Mouse (Mus musculus) liver, embryonic 13.5 days (tissue): ENCODE measurements at regions not wholly inside any gene's neighbourhood (a gene's known extent, or its start where the extent isn't known, plus 50 kb on each side); places are given as distances from the start of the nearest gene placed in this dataset.

Experiments used
- ATAC-seq: fragments of 200-750 bp; cut with Nextera tagmentation; 2 replicates; pipeline ENCODE4 v1.8.0; 2017; ENCODE audit warnings: low read depth, mild to moderate bottlenecking, moderate number of reproducible peaks, moderate library complexity
- DNase-seq: peaks from one replicate; pipeline ENCODE4 v3.0.0; 2022
- H3K27ac ChIP-seq: fragments of 300-500 bp; sonication (generic); 2 replicates; pipeline ENCODE4 v1.5.1; 2015; ENCODE audit warnings: moderate library complexity, mild to moderate bottlenecking, inconsistent platforms
- H3K27me3 ChIP-seq: fragments of 300-500 bp; sonication (generic); 2 replicates; pipeline ENCODE4 v1.6.1; 2015; ENCODE audit warnings: mild to moderate bottlenecking, inconsistent platforms
- H3K36me3 ChIP-seq: fragments of 300-500 bp; sonication (generic); 2 replicates; pipeline ENCODE4 v1.6.1; 2015; ENCODE audit warnings: mild to moderate bottlenecking, inconsistent platforms
- H3K4me1 ChIP-seq: fragments of 300-500 bp; sonication (generic); replicated peaks from 2 replicates; pipeline ENCODE4 v1.6.1; 2015; ENCODE audit warnings: inconsistent platforms
- H3K4me2 ChIP-seq: fragments of 300-500 bp; sonication (generic); 2 replicates; pipeline ENCODE4 v1.6.1; 2015; ENCODE audit warnings: inconsistent platforms, mild to moderate bottlenecking, moderate library complexity
- H3K4me3 ChIP-seq: fragments of 300-500 bp; sonication (generic); replicated peaks from 2 replicates; pipeline ENCODE4 v1.5.1; 2015; ENCODE audit warnings: mild to moderate bottlenecking, inconsistent platforms
- H3K9ac ChIP-seq: fragments of 300-500 bp; sonication (generic); 2 replicates; pipeline ENCODE4 v1.6.1; 2015; ENCODE audit warnings: mild to moderate bottlenecking, inconsistent platforms
- H3K9me3 ChIP-seq: fragments of 300-500 bp; sonication (generic); replicated peaks from 2 replicates; pipeline ENCODE4 v1.6.1; 2016; ENCODE audit warnings: inconsistent platforms
- WGBS: fragments of 180-500 bp; shearing (Covaris S2); methylation state at CpG from one replicate; pipeline ENCODE4 v1.1.7; 2015; ENCODE audit not compliant: insufficient replicate concordance; 5-methylcytosine and 5-hydroxymethylcytosine counted together

DNA sequence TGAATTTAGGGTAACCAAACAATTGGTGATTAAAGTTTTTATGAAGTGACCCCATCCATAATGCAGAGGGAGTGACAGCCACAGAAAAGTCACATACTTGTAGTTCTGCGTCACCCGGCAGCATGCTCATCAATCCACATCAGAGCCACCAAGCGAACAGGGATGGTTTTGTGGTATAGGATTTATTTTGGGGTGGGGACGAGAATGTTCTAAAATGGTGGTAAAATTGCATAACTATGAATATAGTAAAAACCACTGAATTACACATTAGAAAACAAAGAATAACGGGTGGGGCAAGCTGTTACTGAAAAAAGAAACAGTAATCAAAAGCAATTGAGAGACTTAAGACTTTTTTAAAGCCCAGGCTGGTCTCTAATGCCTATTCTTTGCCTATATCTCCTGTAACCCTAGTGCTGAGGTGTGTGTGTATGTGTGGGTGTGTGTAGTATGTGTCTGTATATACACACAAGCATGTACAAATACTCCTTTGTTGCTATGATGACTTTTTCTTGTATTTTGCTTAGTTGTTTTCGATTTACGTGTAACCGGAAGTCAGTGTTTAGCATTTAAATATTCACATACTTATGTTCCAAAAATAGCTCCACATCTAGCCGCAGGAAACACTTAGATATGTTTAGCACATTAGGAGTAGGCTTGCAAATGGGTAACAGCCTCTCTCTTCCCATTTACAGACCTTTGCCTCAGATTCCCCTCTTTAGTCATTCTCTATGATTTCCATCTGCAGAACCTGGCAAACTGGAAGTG is 57.4 kb upstream of the Jak2 start:
- Histone ChIP-seq H3K36me3 (no peaks in the 10 kb centered on the region), H3K4me1 (peaks cover 22% of the 10 kb centered on the region), H3K4me2 (no peak overlapping the region), H3K9me3 (no peaks in the 10 kb centered on the region), H3K27me3 (no peaks in the 10 kb centered on the region; the same call in 1 of the 2 replicates), H3K9ac (no peak overlapping the region), H3K27ac (no peak overlapping the region), H3K4me3 (no peak overlapping the region)
- no peak for DNase-seq
- 72% methylated on average over 9 of the region's 9 CpGs for WGBS
- ATAC-seq: no peak

DNA sequence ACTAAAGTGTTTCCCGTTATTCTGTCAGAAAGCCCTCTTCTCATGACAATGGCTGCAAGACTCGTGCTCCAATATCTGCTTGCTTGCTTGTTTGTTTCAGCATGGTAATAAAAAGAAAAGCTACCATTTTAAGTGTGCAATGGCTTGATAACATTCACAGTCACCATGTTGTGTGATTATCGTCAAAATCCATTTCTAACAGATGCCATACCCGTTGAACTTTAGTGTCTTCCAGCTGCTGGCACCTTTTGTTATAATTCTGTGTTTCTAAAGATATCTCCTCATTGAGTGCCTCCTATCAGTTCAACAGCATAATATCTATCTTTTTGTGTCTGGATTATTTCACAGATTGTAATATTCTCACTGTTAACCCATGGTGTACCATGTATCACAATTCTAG is 55.4 kb upstream of the Jak2 start:
- Histone ChIP-seq H3K27me3 (no peaks in the 10 kb centered on the region), H3K36me3 (no peaks in the 10 kb centered on the region), H3K4me3 (no peak overlapping the region), H3K4me2 (no peak overlapping the region), H3K27ac (no peak overlapping the region), H3K4me1 (peaks cover 29% of the 10 kb centered on the region), H3K9ac (no peak overlapping the region), H3K9me3 (no peaks in the 10 kb centered on the region)
- 35% methylated on average over 4 of the region's 4 CpGs for WGBS
- DNase-seq (no peak), ATAC-seq (no peak)

DNA sequence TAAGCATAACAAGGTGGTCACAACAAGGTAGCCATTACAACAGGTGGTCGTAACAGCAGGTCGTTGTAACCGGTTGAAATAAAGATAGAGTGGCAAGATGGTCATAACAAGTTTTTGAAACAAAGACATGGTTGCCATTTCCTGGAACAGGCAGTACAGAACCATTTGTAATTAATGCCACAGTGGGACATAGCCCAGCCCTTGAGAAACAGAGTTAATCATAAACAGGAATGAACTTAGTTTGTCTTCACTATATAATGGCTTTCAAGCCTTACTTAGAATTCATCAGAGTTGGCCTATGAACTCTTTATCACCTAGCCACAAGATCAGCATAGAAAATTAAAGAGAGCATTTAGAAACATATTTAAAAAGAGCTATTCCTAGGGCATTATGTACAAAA is 53.0 kb upstream of the Jak2 start:
- Histone ChIP-seq H3K27me3 (no peaks in the 10 kb centered on the region), H3K4me2 (no peak overlapping the region), H3K27ac (no peak overlapping the region), H3K36me3 (no peaks in the 10 kb centered on the region), H3K9ac (no peak overlapping the region), H3K9me3 (no peaks in the 10 kb centered on the region), H3K4me3 (no peak overlapping the region), H3K4me1 (peaks cover 41% of the 10 kb centered on the region)
- WGBS: 80% methylated on average over 3 of the region's 3 CpGs
- no peak for DNase-seq
- no peak for ATAC-seq

DNA sequence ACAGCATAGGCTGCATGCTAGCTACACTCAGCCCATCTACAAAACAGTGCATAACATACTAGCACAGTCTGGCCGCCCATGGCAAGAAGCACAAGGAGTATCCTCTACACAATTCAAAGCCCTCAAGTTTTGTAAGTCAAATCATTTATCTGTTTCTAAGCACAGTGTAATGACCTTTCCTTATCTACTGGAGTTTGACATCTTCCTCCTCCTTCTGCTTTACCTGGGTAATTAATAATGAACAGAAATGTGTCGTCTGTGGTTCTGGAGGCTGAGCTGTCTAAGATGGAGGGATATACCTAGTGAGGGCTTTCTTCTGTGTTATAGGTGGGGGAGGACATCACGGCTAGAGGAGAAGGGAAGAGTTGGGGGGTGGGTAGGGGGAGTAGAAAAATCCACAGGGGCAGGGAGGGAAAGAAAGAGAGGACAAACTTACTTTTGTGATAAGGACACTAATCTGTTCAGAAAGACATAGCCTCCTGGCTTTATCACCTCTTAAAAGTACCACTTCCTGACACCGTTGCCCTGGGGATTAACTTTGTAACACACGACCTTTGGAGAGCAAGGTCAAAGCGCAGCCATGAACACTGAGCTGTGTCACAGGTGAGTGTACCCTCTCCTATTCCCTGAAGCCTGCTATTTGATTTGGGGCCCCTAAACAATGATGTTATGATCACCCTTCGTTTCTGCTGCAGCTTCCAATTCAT is 52.4 kb upstream of the Jak2 start:
- no peaks in the 10 kb centered on the region for H3K27me3 ChIP-seq
- no peak overlapping the region for H3K9ac ChIP-seq
- no peak overlapping the region for H3K4me2 ChIP-seq
- no peak overlapping the region for H3K27ac ChIP-seq
- ATAC-seq: peak; percentile 26; the same call in 1 of the 2 replicates
- no peaks in the 10 kb centered on the region for H3K36me3 ChIP-seq
- WGBS: 36% methylated on average over 7 of the region's 7 CpGs
- H3K4me1 ChIP-seq: peaks cover 45% of the 10 kb centered on the region
- DNase-seq: no peak
- H3K4me3 ChIP-seq: no peak overlapping the region
- H3K9me3 ChIP-seq: no peaks in the 10 kb centered on the region

DNA sequence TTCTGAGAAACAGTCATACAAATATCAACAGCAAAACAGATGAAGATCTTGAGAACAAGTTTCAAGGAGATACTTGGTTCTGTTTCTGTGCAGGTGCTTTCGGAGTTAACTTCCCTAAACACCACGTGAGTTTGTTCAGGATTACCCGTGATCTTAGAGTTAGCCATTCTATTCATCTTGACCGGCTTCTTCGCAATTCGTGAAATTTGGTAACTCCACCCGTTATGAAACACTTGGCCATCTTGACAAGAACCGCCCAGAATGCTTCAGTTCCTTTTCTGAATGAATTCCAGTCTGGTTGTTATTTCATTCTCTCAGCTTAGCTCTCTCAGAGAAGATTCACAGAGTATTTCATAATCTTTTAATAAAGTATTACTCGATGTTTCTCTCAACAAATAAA is 50.0 kb upstream of the Jak2 start:
- ATAC-seq (no peak), DNase-seq (no peak)
- Histone ChIP-seq H3K9me3 (no peaks in the 10 kb centered on the region), H3K4me3 (no peak overlapping the region), H3K4me1 (peaks cover 42% of the 10 kb centered on the region), H3K4me2 (no peak overlapping the region), H3K36me3 (no peaks in the 10 kb centered on the region), H3K9ac (no peak overlapping the region), H3K27ac (no peak overlapping the region), H3K27me3 (no peaks in the 10 kb centered on the region)
- WGBS: 76% methylated on average over 9 of the region's 9 CpGs
